Mouse (Mus musculus) B cell, adult 2 months (primary cell): ENCODE data around the gene Jak2.

Experiments used
- DNase-seq, 2 experiments: peaks; one replicate each; pipeline ENCODE4 v3.0.0; 2022

The Jak2 gene

DNA sequence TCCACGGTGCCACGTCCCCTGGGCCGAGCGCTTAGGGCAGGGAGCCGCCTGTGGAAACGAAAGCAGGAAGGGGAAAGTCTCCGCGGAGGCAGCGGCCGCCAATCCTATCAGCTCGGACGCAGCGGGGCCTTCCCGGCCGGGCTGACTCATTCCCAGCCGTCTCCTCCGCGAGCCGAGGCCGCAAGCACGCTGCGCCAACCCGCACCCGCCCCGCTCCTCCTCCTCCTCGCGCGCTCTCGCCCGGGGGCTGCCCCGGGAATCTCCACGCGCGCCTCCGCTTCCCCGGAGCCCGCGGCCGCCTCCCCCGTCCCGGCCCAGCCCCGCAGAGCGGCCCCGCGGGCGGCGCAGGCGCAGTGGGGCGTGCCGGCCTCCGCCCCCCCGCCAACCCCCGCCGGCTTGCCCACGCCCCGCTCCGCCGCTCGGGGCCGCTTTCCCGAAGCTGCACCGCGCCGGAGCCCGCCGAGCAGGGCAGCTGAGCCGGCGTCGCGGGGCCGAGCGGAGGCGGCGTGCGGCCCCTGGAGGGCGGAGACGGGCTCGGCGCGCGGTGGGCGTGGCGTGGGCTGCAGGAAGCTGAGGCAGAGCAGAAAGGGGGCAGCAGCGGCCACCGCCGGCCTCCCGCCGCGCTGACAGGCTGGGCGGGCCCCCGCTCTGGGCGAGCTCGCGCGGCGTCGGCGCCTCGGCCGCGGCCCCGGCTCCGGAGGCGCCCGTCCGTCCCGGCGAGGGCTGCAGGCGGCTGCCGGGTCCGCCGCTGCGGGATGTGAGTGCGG is at the start of gene Jak2:
Gene Jak2, plus strand, starts transcription at position 638 of the 767 bp plus-strand sequence.
- DNase-seq: peak; percentile 89 to 91

DNA sequence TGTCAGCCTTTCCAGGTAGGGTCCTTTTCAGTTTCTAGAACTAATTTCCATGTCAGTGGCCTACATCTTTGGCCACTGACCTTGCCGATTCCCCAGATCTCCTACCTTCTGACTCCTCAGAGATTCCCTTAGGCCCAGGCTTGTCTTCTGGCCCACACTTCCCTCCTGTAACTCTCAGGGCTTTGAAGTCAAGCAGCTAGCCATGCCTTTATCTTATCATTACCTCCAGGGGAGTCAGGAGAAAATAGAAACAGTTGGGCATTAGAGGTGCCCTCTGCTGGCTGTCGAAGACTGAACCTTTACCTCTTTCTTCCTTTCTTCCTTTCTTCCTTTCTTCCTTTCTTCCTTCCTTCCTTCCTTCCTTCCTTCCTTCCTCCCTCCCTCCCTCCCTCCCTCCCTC is 48.3 kb upstream of the Jak2 start:
- no peak for DNase-seq

- no peak for DNase-seq
Measured at GRCm38 (mm10) chr19:29204583-29204982, 47.0 kb upstream of the Jak2 start.

DNA sequence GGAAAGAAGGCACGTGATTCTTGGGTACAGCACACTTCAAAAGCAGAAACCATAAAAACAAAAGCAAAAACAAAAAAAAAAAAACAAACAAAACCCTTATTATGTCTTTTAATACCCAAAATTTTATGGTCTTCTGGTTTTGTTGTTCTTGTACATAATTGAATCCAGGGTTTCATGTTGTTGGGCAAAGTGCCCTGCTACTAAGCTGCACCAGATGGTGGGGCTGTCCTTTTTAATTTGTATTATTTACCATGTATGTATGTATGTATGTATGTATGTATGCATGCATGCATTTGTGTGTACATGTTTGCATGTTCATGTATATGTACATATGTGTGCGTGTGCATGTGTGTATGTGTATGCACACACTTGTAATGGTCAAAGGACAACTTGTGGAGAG is 46.4 kb upstream of the Jak2 start:
- DNase-seq: no peak

DNA sequence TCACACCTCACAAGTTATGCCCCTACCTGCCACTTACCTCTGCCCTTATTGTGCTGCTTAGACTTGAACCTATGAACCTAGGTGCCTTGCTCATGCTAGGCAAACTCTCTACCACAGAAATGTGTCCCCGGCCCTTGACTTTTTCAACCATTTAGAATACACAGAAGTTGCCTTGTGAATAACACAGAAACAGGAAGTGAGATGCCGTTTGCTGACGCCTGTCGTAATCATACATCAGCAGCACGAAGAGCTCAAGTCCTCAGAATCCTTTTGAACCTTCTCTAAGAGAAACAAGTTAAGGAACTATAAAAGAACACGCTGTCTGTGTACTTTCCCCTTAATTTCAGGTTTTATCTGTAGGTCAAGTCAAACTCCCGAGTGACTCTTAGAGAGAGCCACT is 41.7 kb upstream of the Jak2 start:
- DNase-seq: peak; percentile 45 to 56

DNA sequence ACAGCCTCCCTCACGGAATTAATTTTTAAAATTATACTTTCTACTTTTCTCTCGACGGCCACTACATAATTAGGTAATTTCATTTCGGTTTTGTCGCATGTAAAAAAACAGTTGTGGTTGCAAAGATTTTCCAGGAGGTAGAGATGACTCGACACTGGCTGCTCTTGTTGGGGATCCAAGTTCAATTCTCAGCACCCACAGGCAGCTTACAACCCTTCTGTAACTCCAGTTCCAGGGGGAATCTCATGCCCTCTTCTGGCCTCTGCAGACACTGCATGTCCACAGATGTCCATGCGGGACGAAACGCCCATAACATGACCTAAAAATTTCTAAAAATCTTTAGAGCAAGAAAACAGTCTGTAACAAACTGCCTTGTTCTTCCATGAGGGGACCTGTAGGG is 41.3 kb upstream of the Jak2 start:
- peak; percentile 37 to 48 for DNase-seq

GRCm38 (mm10) chr19:29215811-29216509 is 35.7 kb upstream of the Jak2 start:
- no peak for DNase-seq

DNA sequence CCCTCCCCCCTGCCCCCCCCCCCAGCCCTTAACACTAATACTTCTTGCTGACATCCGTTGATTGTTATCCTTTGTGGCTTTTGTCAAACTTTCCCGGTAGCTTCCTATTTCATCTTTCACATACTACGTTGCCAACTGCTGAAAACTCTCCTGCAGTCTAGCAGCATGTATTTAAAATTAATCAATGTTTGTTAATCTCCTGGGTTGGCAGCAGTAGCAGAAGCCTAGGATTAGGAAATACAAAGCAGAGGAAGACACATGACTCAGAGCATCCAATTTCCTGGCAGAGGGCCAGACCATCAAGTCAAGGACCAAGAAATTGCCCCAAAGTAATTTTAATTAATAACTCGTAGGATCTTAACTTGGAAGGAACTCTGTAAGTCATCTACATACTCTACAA is 29.8 kb upstream of the Jak2 start:
- no peak for DNase-seq

- DNase-seq: no peak
Measured at GRCm38 (mm10) chr19:29224968-29225367, 26.7 kb upstream of the Jak2 start.

- DNase-seq: no peak
Measured at GRCm38 (mm10) chr19:29226996-29227395, 24.6 kb upstream of the Jak2 start.

- peak; percentile 69 to 74 for DNase-seq
Measured at GRCm38 (mm10) chr19:29227941-29228590, 23.6 kb upstream of the Jak2 start.

DNA sequence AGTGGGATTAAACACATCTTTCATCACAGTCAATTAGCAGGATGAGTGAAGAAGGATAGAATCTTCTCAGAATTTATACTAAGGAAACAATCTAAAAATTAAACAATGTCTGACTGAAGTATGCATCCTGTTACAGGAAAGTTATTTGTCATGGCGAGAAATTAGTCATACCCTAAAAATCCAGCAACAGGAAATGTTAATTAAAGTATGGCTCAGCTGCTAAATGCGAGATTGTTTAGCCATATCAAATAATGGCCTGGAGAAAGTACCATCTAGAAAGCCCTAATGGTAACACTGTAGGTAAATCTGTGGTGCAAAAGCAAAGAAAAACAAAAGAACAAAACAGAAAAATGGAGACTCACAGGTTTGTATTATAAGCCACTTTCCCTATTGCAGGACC is 22.6 kb upstream of the Jak2 start:
- DNase-seq: no peak

DNA sequence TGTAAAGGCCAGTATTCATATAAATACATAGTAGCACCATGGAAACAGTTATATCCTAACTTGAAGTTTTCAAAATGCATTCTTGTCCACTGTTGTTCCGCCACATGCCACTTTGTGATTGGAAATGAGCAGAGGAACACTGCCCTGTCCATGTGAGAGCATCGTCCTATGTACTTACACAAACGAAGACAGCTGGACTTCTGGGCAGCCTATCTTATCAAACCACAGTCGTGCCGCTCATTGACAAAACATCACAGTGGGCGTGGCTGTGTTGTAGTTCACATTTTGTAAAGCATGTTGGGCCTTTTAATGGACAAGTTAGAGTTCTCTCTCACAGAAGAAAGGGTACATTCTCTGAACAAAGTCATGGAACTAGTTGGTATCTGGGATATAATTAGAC is 18.9 kb upstream of the Jak2 start:
- no peak for DNase-seq

- DNase-seq: peak; percentile 68 to 77
Measured at GRCm38 (mm10) chr19:29236658-29237385, 14.8 kb upstream of the Jak2 start.

DNA sequence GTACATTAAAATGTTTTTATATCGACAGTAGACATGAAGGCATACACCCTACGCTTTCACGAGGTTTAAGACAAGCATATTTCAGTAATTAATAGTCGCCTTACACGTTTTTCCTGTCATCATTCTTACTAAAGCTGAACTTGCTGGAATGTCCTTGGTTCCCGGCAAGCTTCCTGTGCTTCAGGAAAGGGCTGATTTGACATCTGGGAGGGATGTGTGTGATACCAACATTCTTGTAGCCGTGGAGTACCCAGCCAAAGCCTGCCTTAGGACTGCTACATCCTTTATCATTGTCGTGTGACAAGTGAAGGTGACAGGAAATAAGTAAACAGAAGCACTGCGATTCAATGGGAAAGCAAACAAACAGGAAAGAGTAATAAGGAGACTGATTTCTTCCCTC is 13.5 kb upstream of the Jak2 start:
- DNase-seq: no peak

DNA sequence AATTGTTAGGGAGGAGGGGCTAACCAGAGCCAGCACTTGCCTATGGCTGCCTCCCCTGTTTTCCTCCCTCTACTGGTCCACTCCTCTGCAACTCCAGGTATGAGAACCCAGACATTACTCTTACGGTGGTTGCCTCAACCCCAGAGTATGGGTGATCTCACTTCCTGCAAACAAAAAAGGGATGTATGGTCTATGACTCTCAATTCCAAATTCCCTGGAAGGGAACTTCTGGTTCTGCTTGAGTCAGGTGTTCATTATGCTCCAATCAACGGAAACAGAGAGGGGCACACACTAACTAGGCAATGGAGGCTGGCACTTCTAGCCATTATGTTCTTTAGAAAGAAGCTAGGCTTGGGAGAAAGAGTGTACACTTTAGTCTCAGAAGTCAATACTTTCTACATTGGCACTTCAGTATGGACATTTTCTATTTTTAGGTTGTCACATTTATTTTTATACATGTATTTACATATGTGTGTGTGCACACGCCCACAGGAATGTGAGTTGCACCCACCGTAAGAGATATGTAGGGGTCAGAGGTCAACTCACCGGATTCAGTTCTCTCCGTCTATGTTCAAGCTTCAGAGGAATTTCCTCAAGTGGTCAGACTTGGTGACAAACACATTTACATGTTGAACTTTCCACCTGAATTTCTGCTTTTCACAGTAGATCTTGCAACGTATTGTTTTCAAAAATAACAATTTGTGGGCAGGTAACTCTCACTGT is 12.0 kb upstream of the Jak2 start:
- no peak for DNase-seq

DNA sequence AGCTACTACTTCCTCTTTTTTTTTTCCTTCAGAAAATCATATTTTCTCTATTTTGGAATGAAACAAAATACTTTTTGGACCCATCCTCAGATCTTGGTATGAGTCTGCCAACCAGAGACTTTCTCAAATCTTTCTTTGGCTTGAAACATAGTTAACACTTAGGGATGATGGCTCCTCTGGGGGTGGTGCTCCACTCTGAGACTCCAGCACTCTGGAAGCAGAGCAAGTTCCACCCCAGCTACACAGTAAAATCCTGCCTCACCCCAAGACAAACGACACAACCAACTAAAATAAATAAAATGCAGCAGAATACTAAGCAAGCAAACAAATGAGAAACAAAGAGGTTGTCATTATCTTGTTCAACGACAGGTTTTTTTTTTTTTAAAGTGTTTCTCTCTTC is 11.0 kb upstream of the Jak2 start:
- DNase-seq: no peak

GRCm38 (mm10) chr19:29241581-29241980 is 10.0 kb upstream of the Jak2 start:
- DNase-seq: no peak

- DNase-seq: no peak
Measured at GRCm38 (mm10) chr19:29249933-29250332, 1.7 kb upstream of the Jak2 start.

GRCm38 (mm10) chr19:29251958-29252801 is 552 bp downstream of the Jak2 start:
- DNase-seq: peak; percentile 55 to 56

- peak; percentile 34 to 35 for DNase-seq
Measured at GRCm38 (mm10) chr19:29252831-29253545, 1.4 kb downstream of the Jak2 start.
